Mouse (Mus musculus) CD4-positive helper T cell, adult 2 months (primary cell): ENCODE data around the gene Zdhhc14.

ENCODE experiments used
- DNase-seq: peaks from one replicate; pipeline ENCODE4 v3.0.0-alpha.2; 2012; ENCODE audit warnings: low read depth, missing footprints, low spot score

The Zdhhc14 gene

GRCm38 (mm10) chr17:5552036-5552760, 59.8 kb downstream of the Zdhhc14 start:
- DNase-seq: no peak

- DNase-seq: no peak
Measured at GRCm38 (mm10) chr17:5553556-5553955, 61.2 kb downstream of the Zdhhc14 start.

- DNase-seq: no peak
Measured at GRCm38 (mm10) chr17:5554573-5554972, 62.2 kb downstream of the Zdhhc14 start.

- no peak for DNase-seq
Measured at GRCm38 (mm10) chr17:5556568-5556967, 64.2 kb downstream of the Zdhhc14 start.

GRCm38 (mm10) chr17:5560212-5560611, 67.9 kb downstream of the Zdhhc14 start:
- DNase-seq: no peak

- DNase-seq: no peak
Measured at GRCm38 (mm10) chr17:5563108-5563507, 70.8 kb downstream of the Zdhhc14 start.

GRCm38 (mm10) chr17:5566006-5566405, 73.6 kb downstream of the Zdhhc14 start:
- DNase-seq: peak; percentile 4

GRCm38 (mm10) chr17:5567943-5568342, 75.6 kb downstream of the Zdhhc14 start:
- no peak for DNase-seq

- no peak for DNase-seq
Measured at GRCm38 (mm10) chr17:5569131-5570030, 77.0 kb downstream of the Zdhhc14 start.

GRCm38 (mm10) chr17:5572096-5572730, 79.9 kb downstream of the Zdhhc14 start:
- no peak for DNase-seq

GRCm38 (mm10) chr17:5572745-5573420, 80.5 kb downstream of the Zdhhc14 start:
- no peak for DNase-seq

- DNase-seq: no peak
Measured at GRCm38 (mm10) chr17:5574672-5575071, 82.3 kb downstream of the Zdhhc14 start.

GRCm38 (mm10) chr17:5575518-5575917, 83.2 kb downstream of the Zdhhc14 start:
- DNase-seq: no peak

- DNase-seq: no peak
Measured at GRCm38 (mm10) chr17:5582232-5582631, 89.9 kb downstream of the Zdhhc14 start.

GRCm38 (mm10) chr17:5582937-5583336, 90.6 kb downstream of the Zdhhc14 start:
- no peak for DNase-seq

- DNase-seq: no peak
Measured at GRCm38 (mm10) chr17:5583472-5584145, 91.3 kb downstream of the Zdhhc14 start.

GRCm38 (mm10) chr17:5591604-5592209, 99.3 kb downstream of the Zdhhc14 start:
- DNase-seq: no peak

- DNase-seq: no peak
Measured at GRCm38 (mm10) chr17:5593071-5593470, 100.7 kb downstream of the Zdhhc14 start.

- no peak for DNase-seq
Measured at GRCm38 (mm10) chr17:5595068-5595467, 102.7 kb downstream of the Zdhhc14 start.

GRCm38 (mm10) chr17:5596490-5596889, 104.1 kb downstream of the Zdhhc14 start:
- DNase-seq: no peak

- DNase-seq: no peak
Measured at GRCm38 (mm10) chr17:5598999-5599398, 106.6 kb downstream of the Zdhhc14 start.
